In the genomic region with DNA sequence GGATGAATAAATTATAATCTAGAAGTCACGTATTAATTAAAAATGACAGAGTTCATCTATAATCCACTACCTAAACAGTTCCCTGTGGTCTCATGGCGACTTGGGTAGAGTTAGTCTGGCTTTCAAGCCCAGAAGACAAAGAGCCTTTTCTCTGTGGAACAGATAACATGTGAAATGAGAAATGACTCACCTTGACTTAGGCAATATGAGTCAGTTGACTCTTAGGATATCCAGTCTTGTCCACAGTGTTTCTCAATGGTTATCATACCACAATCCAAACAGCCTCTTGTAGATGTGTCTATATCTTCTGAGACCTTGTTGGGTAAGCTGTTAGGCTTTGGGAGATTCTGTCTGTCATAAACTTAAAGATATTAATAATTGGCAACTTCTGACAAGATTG, we compare ENCODE assay signal across 15 mouse cellular contexts. TPM values are rescaled to one million over a fixed set of nuclear protein-coding genes. Genes with fewer than 3 reads are reported as not detected.
"Had no signal": no experiment of that assay in that cellular context is flagged by ENCODE, and none has a peak within 500 bp of the region (broad histone marks: within the 10 kb centered on the region; RNA-seq: fewer than 3 reads in every experiment).

No protein-coding gene starts in this region.

- H3K27me3 ChIP-seq: liver, embryonic 13.5 days; midbrain, embryonic 12.5 days; midbrain, embryonic 15.5 days; neural tube, embryonic 12.5 days; stomach, embryonic 15.5 days had no signal

- H3K9me3 ChIP-seq: liver, embryonic 13.5 days; midbrain, embryonic 15.5 days; stomach, embryonic 15.5 days had no signal

- H3K27ac ChIP-seq: kidney, postnatal 0 days; layer of hippocampus, adult 2 months; left cerebral cortex, adult 2 months; liver, embryonic 13.5 days; midbrain, embryonic 12.5 days; midbrain, embryonic 15.5 days; neural tube, embryonic 12.5 days; stomach, embryonic 15.5 days had no signal

- H3K4me1 ChIP-seq: liver, embryonic 13.5 days; midbrain, embryonic 12.5 days; midbrain, embryonic 15.5 days; neural tube, embryonic 12.5 days; stomach, embryonic 15.5 days had no signal

- H3K9ac ChIP-seq: liver, embryonic 13.5 days; midbrain, embryonic 12.5 days; midbrain, embryonic 15.5 days; neural tube, embryonic 12.5 days; stomach, embryonic 15.5 days had no signal

- ATAC-seq: midbrain, embryonic 15.5 days had no signal

- DNase-seq: kidney, postnatal 25 days; layer of hippocampus, adult 9-11 months; liver, embryonic 13.5 days; lung, adult 2 months; lung, postnatal 14 days; lung, postnatal 4 days; thymus, postnatal 25 days had no signal

- H3K4me3 ChIP-seq: layer of hippocampus, adult 2 months; left cerebral cortex, adult 2 months; liver, embryonic 13.5 days; midbrain, embryonic 12.5 days; midbrain, embryonic 15.5 days; neural tube, embryonic 12.5 days; stomach, embryonic 15.5 days had no signal

- H3K4me2 ChIP-seq: liver, embryonic 13.5 days; midbrain, embryonic 12.5 days; midbrain, embryonic 15.5 days; neural tube, embryonic 12.5 days; stomach, embryonic 15.5 days had no signal

- H3K36me3 ChIP-seq: liver, embryonic 13.5 days; midbrain, embryonic 12.5 days; midbrain, embryonic 15.5 days; neural tube, embryonic 12.5 days; stomach, embryonic 15.5 days had no signal

RNA-seq across cellular contexts. Expression of gene Tnfrsf26, which starts 3.0 kb away (rescaled TPM):
- total RNA-seq: layer of hippocampus, adult 2 months; left cerebral cortex, adult 2 months had no signal

RNA-seq across cellular contexts. Expression of gene Tnfrsf23, which starts 54.2 kb away (rescaled TPM):
- total RNA-seq: liver, adult 2 months had no signal
